Comparison of ENCODE assay signal across 13 mouse cellular contexts in genomic region chr17:55367064-55367463, GRCm38 (mm10).
DNase-seq lines count a peak whose midpoint lies in the region; ATAC-seq and TF ChIP-seq lines count a peak whose summit lies in the region.
"Had no signal": no experiment of that assay in that cellular context is flagged by ENCODE, and none has a peak within 500 bp of the region (broad histone marks: within the 10 kb centered on the region; RNA-seq: fewer than 3 reads in every experiment).

No protein-coding gene starts in this region.

- H3K9ac ChIP-seq in forebrain, embryonic 13.5 days, result no peak overlapping the region
- H3K9ac ChIP-seq in forebrain, embryonic 11.5 days (ENCODE audit: low read length), result no peak overlapping the region
- H3K9ac ChIP-seq in embryonic facial prominence, embryonic 15.5 days, result no peak overlapping the region
- H3K9ac ChIP-seq in intestine, postnatal 0 days (ENCODE audit: low read depth, low read length), result no peak overlapping the region

- H3K27me3 ChIP-seq in forebrain, embryonic 13.5 days, result no peaks in the 10 kb centered on the region
- no peaks in the 10 kb centered on the region for H3K27me3 ChIP-seq in forebrain, embryonic 11.5 days (ENCODE audit: control insufficient read depth, insufficient read depth, low read length)
- no peaks in the 10 kb centered on the region for H3K27me3 ChIP-seq in embryonic facial prominence, embryonic 15.5 days
- no peaks in the 10 kb centered on the region for H3K27me3 ChIP-seq in intestine, postnatal 0 days (replicated peaks; ENCODE audit: control insufficient read depth, insufficient read depth, low read length)

- no peak overlapping the region for H3K4me3 ChIP-seq in forebrain, embryonic 13.5 days
- no peak overlapping the region for H3K4me3 ChIP-seq in forebrain, embryonic 11.5 days (ENCODE audit: low read depth, low read length)
- no peak overlapping the region for H3K4me3 ChIP-seq in embryonic facial prominence, embryonic 15.5 days (replicated peaks)
- no peak overlapping the region for H3K4me3 ChIP-seq in intestine, postnatal 0 days (ENCODE audit: low read depth, low read length)

- DNase-seq in forebrain, embryonic 11.5 days (ENCODE audit: low spot score), result no peak
- DNase-seq in brain, embryonic 18.5 days (ENCODE audit: low read depth, low spot score), result peak; percentile 0
- peak; percentile 69 for DNase-seq in mesoderm, embryonic 11.5 days (ENCODE audit: low read depth, low spot score)
- DNase-seq in heart, adult 18-20 months, result no peak
- no peak for DNase-seq in gastrocnemius, postnatal 14 days
- DNase-seq: adrenal gland, postnatal 36 days; kidney, adult 18-20 months; thymus, postnatal 25 days had no signal

- H3K4me2 ChIP-seq in forebrain, embryonic 13.5 days, result no peak overlapping the region
- H3K4me2 ChIP-seq in forebrain, embryonic 11.5 days (ENCODE audit: low read depth, low read length, severe bottlenecking), result no peak overlapping the region
- no peak overlapping the region for H3K4me2 ChIP-seq in embryonic facial prominence, embryonic 15.5 days (replicated peaks)
- no peak overlapping the region for H3K4me2 ChIP-seq in intestine, postnatal 0 days (replicated peaks; ENCODE audit: low read depth)
- H3K4me2 ChIP-seq: liver, embryonic 11.5 days had no signal

- H3K36me3 ChIP-seq in forebrain, embryonic 13.5 days (ENCODE audit: poor library complexity, severe bottlenecking), result no peaks in the 10 kb centered on the region
- no peaks in the 10 kb centered on the region for H3K36me3 ChIP-seq in forebrain, embryonic 11.5 days (ENCODE audit: control insufficient read depth, insufficient read depth, low read length)
- no peaks in the 10 kb centered on the region for H3K36me3 ChIP-seq in embryonic facial prominence, embryonic 15.5 days
- H3K36me3 ChIP-seq in intestine, postnatal 0 days (ENCODE audit: control insufficient read depth, insufficient read depth), result no peaks in the 10 kb centered on the region

- 0 out of 2 replicates have a peak, but pooled peaks have one; percentile 33 for ATAC-seq in forebrain, embryonic 13.5 days
- no peak for ATAC-seq in forebrain, embryonic 11.5 days (replicated peaks; ENCODE audit: low FRiP score)
- ATAC-seq in embryonic facial prominence, embryonic 15.5 days (ENCODE audit: insufficient number of reproducible peaks, low FRiP score, low TSS enrichment, low read depth), result peak; percentile 60; the same call in 1 of the 2 replicates
- ATAC-seq in intestine, postnatal 0 days, result no peak
- ATAC-seq: lung, postnatal 0 days had no signal

- intact Hi-C loops in gastrocnemius, postnatal 14 days (cut with DNase I; ENCODE audit: low total_unique reads), result no loop called here

- TF ChIP-seq CTCF in intestine, postnatal 0 days (IDR thresholded peaks at IDR 0.05; ENCODE audit: low read depth), result no peak

- H3K27ac ChIP-seq in forebrain, embryonic 13.5 days, result no peak overlapping the region
- no peak overlapping the region; the same call in 1 of the 2 replicates for H3K27ac ChIP-seq in forebrain, embryonic 11.5 days (ENCODE audit: low read depth, low read length)
- H3K27ac ChIP-seq in embryonic facial prominence, embryonic 15.5 days (replicated peaks), result no peak overlapping the region
- no peak overlapping the region for H3K27ac ChIP-seq in intestine, postnatal 0 days (ENCODE audit: low read depth, low read length)

- no peaks in the 10 kb centered on the region for H3K4me1 ChIP-seq in forebrain, embryonic 13.5 days
- H3K4me1 ChIP-seq in forebrain, embryonic 11.5 days (replicated peaks; ENCODE audit: control insufficient read depth, insufficient read depth, low read length), result no peaks in the 10 kb centered on the region
- H3K4me1 ChIP-seq in embryonic facial prominence, embryonic 15.5 days, result no peaks in the 10 kb centered on the region
- H3K4me1 ChIP-seq in intestine, postnatal 0 days (replicated peaks; ENCODE audit: control insufficient read depth, insufficient read depth, low read length), result no peaks in the 10 kb centered on the region

- 89% methylated on average over 1 of the region's 1 CpGs for WGBS in forebrain, embryonic 13.5 days
- 82% methylated on average over 1 of the region's 1 CpGs for WGBS in forebrain, embryonic 11.5 days
- 23% methylated on average over 1 of the region's 1 CpGs for WGBS in embryonic facial prominence, embryonic 15.5 days
- 87% methylated on average over 1 of the region's 1 CpGs for WGBS in intestine, postnatal 0 days

- H3K9me3 ChIP-seq in forebrain, embryonic 13.5 days (replicated peaks), result no peaks in the 10 kb centered on the region
- H3K9me3 ChIP-seq in forebrain, embryonic 11.5 days (ENCODE audit: control insufficient read depth, low read length), result no peaks in the 10 kb centered on the region
- no peaks in the 10 kb centered on the region for H3K9me3 ChIP-seq in embryonic facial prominence, embryonic 15.5 days (replicated peaks)
- H3K9me3 ChIP-seq in intestine, postnatal 0 days (ENCODE audit: control insufficient read depth), result no peaks in the 10 kb centered on the region

Comparison
In these comparisons a context has a peak if more than half of its experiments do, and no peak if none do; other contexts are left out.
1. ATAC-seq: peak in forebrain, embryonic 13.5 days (single experiment) and embryonic facial prominence, embryonic 15.5 days (single experiment); none in forebrain, embryonic 11.5 days (single experiment) and intestine, postnatal 0 days (single experiment).
2. DNase-seq: peak in brain, embryonic 18.5 days (single experiment) and mesoderm, embryonic 11.5 days (single experiment); none in forebrain, embryonic 11.5 days (single experiment), heart, adult 18-20 months (0 of 2) and gastrocnemius, postnatal 14 days (single experiment).